Mouse (Mus musculus) MEL (cell line): Measurements from ENCODE around the gene Rims1. TPM values are rescaled to one million over a fixed set of nuclear protein-coding genes. Genes with fewer than 3 reads are reported as not detected.

Experiments used
- DNase-seq: peaks from one replicate; pipeline ENCODE4 v3.0.0; 2011; ENCODE audit warnings: low read depth, low spot score
- H3K27ac ChIP-seq: 2 replicates; pipeline ENCODE4 v1.5.1; 2012; ENCODE audit warnings: low read depth, mild to moderate bottlenecking, control low read depth, low read length, moderate library complexity; ENCODE audit not compliant: control insufficient read depth
- H3K27me3 ChIP-seq, 2 experiments: fragments of 150-350 bp in 1 of 2; sonication (generic) in 1 of 2; 2 replicates each; pipeline ENCODE4 v1.6.1; 2012; ENCODE audit warnings: low read length in 2 of 2, mild to moderate bottlenecking in 2 of 2, improper control_type of control experiment in 1 of 2, moderate library complexity in 1 of 2; ENCODE audit not compliant: insufficient read depth in 2 of 2, control insufficient read depth in 1 of 2
- H3K36me3 ChIP-seq, 2 experiments: 2 replicates each; pipeline ENCODE4 v1.6.1; 2012 to 2014; ENCODE audit warnings: low read length in 2 of 2, improper control_type of control experiment in 1 of 2, inconsistent platforms in 1 of 2, mild to moderate bottlenecking in 1 of 2; ENCODE audit not compliant: insufficient read depth in 2 of 2, control insufficient read depth in 1 of 2
- H3K4me1 ChIP-seq, 2 experiments: fragments of 150-350 bp in 1 of 2; sonication (generic) in 1 of 2; 2 replicates each; pipeline ENCODE4 v1.6.1; 2012; ENCODE audit warnings: low read length in 2 of 2, improper control_type of control experiment in 1 of 2, mild to moderate bottlenecking in 1 of 2; ENCODE audit not compliant: insufficient read depth in 2 of 2, control insufficient read depth in 1 of 2
- H3K4me3 ChIP-seq, 2 experiments: fragments of 150-350 bp in 1 of 2; sonication (generic) in 1 of 2; 2 replicates each; pipeline ENCODE4 v1.5.1; 2012; ENCODE audit warnings: low read depth in 2 of 2, low read length in 2 of 2, mild to moderate bottlenecking in 2 of 2, moderate library complexity in 2 of 2, control low read depth in 1 of 2, improper control_type of control experiment in 1 of 2; ENCODE audit not compliant: control insufficient read depth in 1 of 2, insufficient read depth in 1 of 2
- H3K79me2 ChIP-seq: 2 replicates; pipeline ENCODE4 v1.6.1; 2012; ENCODE audit warnings: mild to moderate bottlenecking, low read length, moderate library complexity; ENCODE audit not compliant: control insufficient read depth, poor library complexity, insufficient read depth
- H3K9ac ChIP-seq: 2 replicates; pipeline ENCODE4 v1.6.1; 2012; ENCODE audit warnings: low read depth, mild to moderate bottlenecking, control low read depth, low read length, moderate library complexity; ENCODE audit not compliant: control insufficient read depth, poor library complexity, severe bottlenecking
- H3K9me3 ChIP-seq: fragments of 150-350 bp; sonication (generic); replicated peaks from 2 replicates; pipeline ENCODE4 v1.6.1; 2012; ENCODE audit warnings: mild to moderate bottlenecking, low read length, improper control_type of control experiment, moderate library complexity; ENCODE audit not compliant: insufficient read depth
- CHD1 ChIP-seq: IDR thresholded peaks from 2 replicates; pipeline ENCODE4 v1.6.1; 2012; ENCODE audit warnings: low read depth, mild to moderate bottlenecking, inconsistent platforms, low read length, improper control_type of control experiment
- CHD2 ChIP-seq: IDR thresholded peaks from 2 replicates; pipeline ENCODE4 v1.6.1; 2011; ENCODE audit warnings: low read length, improper control_type of control experiment
- CTCF ChIP-seq, 3 experiments: IDR thresholded peaks in 2 of 3; conservative IDR thresholded peaks in 1 of 3; 2 replicates each; pipeline ENCODE4 v1.5.1; 2011 to 2012; ENCODE audit warnings: low read length in 3 of 3, low read depth in 2 of 3, mild to moderate bottlenecking in 2 of 3, improper control_type of control experiment in 1 of 3, inconsistent platforms in 1 of 3, mixed read lengths in 1 of 3, moderate library complexity in 1 of 3; ENCODE audit not compliant: control insufficient read depth in 1 of 3, insufficient read depth in 1 of 3, poor library complexity in 1 of 3, severe bottlenecking in 1 of 3
- E2F4 ChIP-seq: IDR thresholded peaks from 2 replicates; pipeline ENCODE4 v1.6.1; 2011; ENCODE audit warnings: low read depth, low read length, improper control_type of control experiment, borderline replicate concordance
- ELF1 ChIP-seq: IDR thresholded peaks from 2 replicates; pipeline ENCODE4 v1.6.1; 2014; ENCODE audit warnings: low read depth, mild to moderate bottlenecking, inconsistent platforms, low read length, improper control_type of control experiment, moderate library complexity
- EP300 ChIP-seq, 2 experiments: IDR thresholded peaks; 2 replicates each; pipeline ENCODE4 v1.6.1; 2011; ENCODE audit warnings: improper control_type of control experiment in 2 of 2, low read length in 2 of 2, low read depth in 1 of 2, mild to moderate bottlenecking in 1 of 2
- ETS1 ChIP-seq: IDR thresholded peaks from 2 replicates; pipeline ENCODE4 v1.6.1; 2012; ENCODE audit warnings: low read depth, mild to moderate bottlenecking, inconsistent platforms, low read length, improper control_type of control experiment, moderate library complexity
- HCFC1 ChIP-seq: IDR thresholded peaks from 2 replicates; pipeline ENCODE4 v1.6.1; 2012; ENCODE audit warnings: low read depth, mild to moderate bottlenecking, inconsistent platforms, low read length, improper control_type of control experiment, moderate library complexity
- JUND ChIP-seq: IDR thresholded peaks from 2 replicates; pipeline ENCODE4 v1.6.1; 2011; ENCODE audit warnings: low read depth, mild to moderate bottlenecking, improper control_type of control experiment, low read length
- KAT2A ChIP-seq: conservative IDR thresholded peaks from 2 replicates; pipeline ENCODE4 v1.6.1; 2012; ENCODE audit warnings: low read depth, low read length, improper control_type of control experiment, inconsistent platforms
- MAFK ChIP-seq: IDR thresholded peaks from 2 replicates; pipeline ENCODE4 v1.6.1; 2011; ENCODE audit warnings: low read depth, mild to moderate bottlenecking, low read length, improper control_type of control experiment, borderline replicate concordance
- MAX ChIP-seq: IDR thresholded peaks from 2 replicates; pipeline ENCODE4 v1.6.1; 2011; ENCODE audit warnings: low read length, improper control_type of control experiment
- MEF2A ChIP-seq: IDR thresholded peaks from 2 replicates; pipeline ENCODE4 v1.6.1; 2014; ENCODE audit warnings: low read depth, mild to moderate bottlenecking, inconsistent platforms, low read length, improper control_type of control experiment; ENCODE audit not compliant: poor library complexity, insufficient replicate concordance, severe bottlenecking; ENCODE audit errors: extremely low read depth
- NELFE ChIP-seq: IDR thresholded peaks from 2 replicates; pipeline ENCODE4 v1.6.1; 2011; ENCODE audit warnings: low read depth, low read length, improper control_type of control experiment
- NRF1 ChIP-seq: IDR thresholded peaks from 2 replicates; pipeline ENCODE4 v1.6.1; 2014; ENCODE audit warnings: low read depth, mild to moderate bottlenecking, inconsistent platforms, low read length, improper control_type of control experiment, moderate library complexity; ENCODE audit not compliant: poor library complexity, insufficient read depth, severe bottlenecking
- POLR2AphosphoS2 ChIP-seq: IDR thresholded peaks from 2 replicates; pipeline ENCODE4 v1.6.1; 2011; ENCODE audit warnings: low read length, improper control_type of control experiment
- TAL1 ChIP-seq: IDR thresholded peaks from 2 replicates; pipeline ENCODE4 v1.6.1; 2012; ENCODE audit warnings: mild to moderate bottlenecking, inconsistent platforms, low read length, moderate library complexity, mixed read lengths
- TBP ChIP-seq: IDR thresholded peaks from 2 replicates; pipeline ENCODE4 v1.8.0; 2011; ENCODE audit warnings: low read depth, low read length, improper control_type of control experiment
- ZC3H11A ChIP-seq: IDR thresholded peaks from 2 replicates; pipeline ENCODE4 v1.6.1; 2012; ENCODE audit warnings: low read depth, mild to moderate bottlenecking, inconsistent platforms, low read length, improper control_type of control experiment
- ZKSCAN1 ChIP-seq: IDR thresholded peaks from 2 replicates; pipeline ENCODE4 v1.6.1; 2012; ENCODE audit warnings: low read depth, mild to moderate bottlenecking, inconsistent platforms, low read length, improper control_type of control experiment, moderate library complexity
- polyA plus RNA-seq, 2 experiments: library from polyadenylated mRNA; stranded (reverse) in 1 of 2; unstranded in 1 of 2; fragments of >175 nt in 1 of 2; fragments of >200 nt in 1 of 2; gene quantifications; 2 replicates each; pipeline versions ENCODE4 v1.2.1 to v1.2.4; 2012; ENCODE audit warnings: low replicate concordance in 2 of 2, low read depth in 1 of 2; ENCODE audit not compliant: insufficient read length in 2 of 2, insufficient read depth in 1 of 2, missing spikeins in 1 of 2
- total RNA-seq: library from RNA; depleted of rRNA; stranded (reverse); fragments of 300-350 nt; gene quantifications from 2 replicates; pipeline ENCODE4 v1.2.3, GENCODE M21; 2012

Gene Rims1
- total and polyA plus RNA-seq, 3 experiments: 0.31 TPM; not detected in 2

- H3K27me3 ChIP-seq: no peaks in the 10 kb centered on the region
- no peak for DNase-seq
- TF ChIP-seq ZC3H11A (no peak), POLR2AphosphoS2 (no peak)
- TF ChIP-seq, all 39 proteins: peak for 0
- H3K9me3 ChIP-seq: no peaks in the 10 kb centered on the region
- no peak overlapping the region for H3K4me3 ChIP-seq
- no peaks in the 10 kb centered on the region for H3K79me2 ChIP-seq
- H3K4me1 ChIP-seq: no peaks in the 10 kb centered on the region
- no peak overlapping the region for H3K27ac ChIP-seq
- no peaks in the 10 kb centered on the region for H3K36me3 ChIP-seq
- H3K9ac ChIP-seq: no peak overlapping the region
These were observed 2.3 kb downstream of the Rims1 start for GRCm38 (mm10) chr1:22803471-22803870.

DNA sequence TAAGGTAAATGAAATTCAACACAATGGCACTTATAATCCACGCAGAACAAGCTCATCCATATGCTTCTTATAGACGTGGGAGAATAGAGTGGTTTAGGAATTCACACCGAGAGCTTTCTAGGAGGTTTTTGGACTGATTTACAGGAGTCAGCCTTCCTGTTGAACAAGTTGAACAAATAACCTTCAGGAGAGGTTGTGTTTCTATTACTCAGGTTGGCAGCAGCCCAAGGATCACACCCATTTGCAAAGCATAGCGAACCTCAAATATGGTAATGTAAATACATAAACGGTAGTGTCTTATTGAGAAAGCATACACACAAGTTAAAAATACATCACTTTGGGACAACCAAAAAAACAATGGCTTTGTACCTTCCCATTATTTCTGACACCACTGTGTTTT, 5.5 kb downstream of the Rims1 start:
- Histone ChIP-seq H3K9ac (no peak overlapping the region), H3K27me3 (no peaks in the 10 kb centered on the region), H3K9me3 (no peaks in the 10 kb centered on the region), H3K36me3 (no peaks in the 10 kb centered on the region), H3K4me1 (no peaks in the 10 kb centered on the region), H3K4me3 (no peak overlapping the region), H3K27ac (no peak overlapping the region), H3K79me2 (no peaks in the 10 kb centered on the region)
- TF ChIP-seq ELF1 (no peak), E2F4 (no peak), CTCF (IDR thresholded peaks at IDR 0.05 in 2 of 3, conservative IDR thresholded peaks at IDR 0.05 in 1 of 3; ENCODE audit: control insufficient read depth in 1 of 3, insufficient read depth in 1 of 3, low read depth in 2 of 3, low read length in 3 of 3, poor library complexity in 1 of 3, severe bottlenecking in 1 of 3) (no peak), CHD1 (no peak), ETS1 (no peak), NELFE (no peak), ZC3H11A (no peak), CHD2 (no peak), MAFK (no peak), MAX (no peak), EP300 (IDR thresholded peaks at IDR 0.05; ENCODE audit: low read depth in 1 of 2, low read length in 2 of 2) (no peak), NRF1 (no peak), TBP (no peak), JUND (no peak), KAT2A (no peak), ZKSCAN1 (no peak), MEF2A (no peak), HCFC1 (no peak), TAL1 (no peak)
- no peak for DNase-seq
